Mouse (Mus musculus): Measurements from ENCODE around the gene Stradb.

Stradb gene

DNA sequence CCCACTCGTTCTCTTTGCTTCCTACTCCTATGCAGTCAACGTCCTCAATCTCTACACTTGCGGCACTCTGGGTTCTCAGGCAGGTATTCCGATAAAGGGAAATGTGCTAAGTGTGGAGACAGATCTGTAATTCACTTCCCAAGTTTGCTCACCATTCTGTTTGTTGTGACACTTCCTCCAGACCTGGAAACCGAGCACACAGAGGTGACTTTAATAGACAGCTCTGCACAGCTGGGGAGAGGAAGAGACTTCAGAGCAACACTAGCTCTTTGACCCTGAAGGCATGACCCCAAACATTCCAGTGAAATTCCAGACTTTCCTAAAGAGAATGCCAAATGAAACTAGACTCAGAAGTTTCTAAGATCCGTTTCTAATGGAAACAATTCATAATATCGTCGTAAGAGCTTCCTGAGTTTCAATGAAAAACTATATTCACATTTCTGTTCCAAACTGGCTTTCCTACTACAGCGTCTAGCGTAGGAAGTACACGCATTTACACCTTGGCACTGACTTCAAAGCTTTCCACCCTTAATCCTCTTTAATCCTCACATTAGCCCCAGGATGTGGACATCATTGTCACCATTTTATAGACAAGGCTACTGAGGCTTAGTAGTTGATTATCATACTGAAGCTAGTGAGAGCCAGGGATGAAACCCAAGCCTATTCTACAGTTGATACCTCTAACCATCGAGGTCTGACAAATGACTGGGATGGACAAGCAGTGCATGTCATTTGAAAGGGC, 12.0 kb upstream of the Stradb start:
- no peak for DNase-seq (ENCODE audit: low spot score)

DNA sequence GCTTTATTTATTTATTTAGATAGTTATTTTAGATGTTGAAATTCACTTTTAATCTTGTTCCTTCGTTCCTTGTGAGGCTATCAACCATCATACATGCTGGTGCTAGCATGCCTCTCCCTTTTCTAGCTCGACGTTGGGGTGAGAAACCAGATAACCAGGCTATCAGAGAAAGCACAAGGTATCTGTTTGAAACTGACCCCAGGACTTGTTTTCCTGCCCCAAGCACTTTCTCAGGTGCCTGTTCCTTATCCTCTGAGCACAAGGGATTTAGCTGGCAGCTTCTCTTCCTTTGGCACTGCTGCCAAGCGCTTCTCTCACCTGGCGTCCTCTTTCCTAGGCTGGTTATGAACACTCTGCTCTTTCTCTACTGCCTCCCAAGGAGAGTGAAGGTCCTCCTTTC, 10.9 kb upstream of the Stradb start:
- DNase-seq (ENCODE audit: low spot score): no peak

DNA sequence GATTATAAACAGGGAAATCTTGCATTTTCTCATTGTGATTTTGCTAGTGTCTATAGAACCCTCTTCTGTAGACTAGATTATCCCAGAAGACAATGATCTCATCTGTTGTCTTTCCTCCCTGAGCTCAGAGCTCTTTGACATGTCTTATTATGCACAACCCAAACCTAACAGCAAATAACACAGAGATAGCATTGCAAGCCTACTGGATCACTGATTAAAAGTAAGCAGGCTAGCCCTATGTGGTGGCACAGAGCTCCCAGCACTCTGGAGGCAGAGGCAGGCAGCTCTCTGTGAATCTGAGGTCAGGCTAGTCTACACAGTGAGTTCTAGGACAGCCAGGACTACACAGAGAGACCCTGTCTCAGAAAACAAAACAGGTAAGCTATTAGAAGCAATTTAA, 10.5 kb upstream of the Stradb start:
- DNase-seq (ENCODE audit: low spot score): no peak

DNA sequence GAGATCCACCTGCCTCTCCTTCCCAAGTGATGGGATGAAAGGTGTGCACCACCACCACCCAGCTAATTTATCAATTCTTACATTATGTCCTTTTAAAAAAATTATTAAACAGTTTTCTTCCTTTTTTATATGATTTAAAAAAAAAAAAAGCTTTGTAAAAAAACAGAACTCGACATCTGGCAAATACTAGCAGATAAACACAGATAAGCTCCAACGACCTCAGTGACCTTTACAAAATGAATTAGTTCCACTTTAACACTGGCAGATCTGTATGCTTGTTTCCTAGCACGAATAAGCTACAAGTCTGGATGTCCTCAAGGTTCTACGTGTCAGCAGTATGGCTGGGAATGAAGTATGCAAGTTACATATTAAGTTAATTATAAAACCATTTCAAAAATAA, 5.8 kb upstream of the Stradb start:
- DNase-seq (ENCODE audit: low spot score): no peak

DNA sequence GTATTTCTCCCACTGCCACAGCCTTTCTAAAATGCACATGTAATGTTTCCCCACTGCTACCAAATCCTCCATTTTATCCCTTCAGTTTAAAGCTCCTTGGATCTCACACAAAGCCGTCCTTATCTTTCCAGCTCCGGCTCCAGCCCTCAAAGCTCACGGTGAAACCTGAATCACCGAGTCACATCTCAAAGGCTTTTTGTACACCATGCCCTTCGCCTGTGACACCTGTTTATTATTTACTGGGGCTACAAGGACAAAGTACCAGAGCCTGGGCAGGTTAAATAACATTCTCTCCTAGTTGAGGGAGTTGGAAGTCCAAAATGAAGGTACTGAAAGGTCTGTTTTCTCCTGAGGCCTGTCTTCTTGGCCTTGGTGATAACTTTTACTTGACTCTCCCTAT, 3.3 kb upstream of the Stradb start:
- DNase-seq (ENCODE audit: low spot score): no peak

DNA sequence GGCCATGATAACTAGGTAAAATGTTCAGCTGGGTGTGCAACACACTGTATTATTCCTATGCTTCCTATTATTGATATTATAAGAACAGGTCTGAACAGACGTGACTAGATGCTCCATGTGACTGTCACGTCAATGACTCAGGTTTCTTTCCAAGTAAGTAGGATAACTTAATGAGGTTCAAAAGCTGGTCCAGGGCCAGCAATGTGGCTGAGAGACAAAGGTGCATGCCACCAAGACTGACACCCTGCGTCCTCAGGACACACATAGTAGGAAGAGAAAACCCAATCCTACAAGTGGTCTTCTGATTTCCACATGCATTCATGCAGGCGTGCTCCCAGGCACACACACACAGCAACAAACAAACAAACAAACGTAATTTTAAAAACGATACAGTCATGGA, 2.2 kb upstream of the Stradb start:
- no peak for DNase-seq (ENCODE audit: low spot score)

DNA sequence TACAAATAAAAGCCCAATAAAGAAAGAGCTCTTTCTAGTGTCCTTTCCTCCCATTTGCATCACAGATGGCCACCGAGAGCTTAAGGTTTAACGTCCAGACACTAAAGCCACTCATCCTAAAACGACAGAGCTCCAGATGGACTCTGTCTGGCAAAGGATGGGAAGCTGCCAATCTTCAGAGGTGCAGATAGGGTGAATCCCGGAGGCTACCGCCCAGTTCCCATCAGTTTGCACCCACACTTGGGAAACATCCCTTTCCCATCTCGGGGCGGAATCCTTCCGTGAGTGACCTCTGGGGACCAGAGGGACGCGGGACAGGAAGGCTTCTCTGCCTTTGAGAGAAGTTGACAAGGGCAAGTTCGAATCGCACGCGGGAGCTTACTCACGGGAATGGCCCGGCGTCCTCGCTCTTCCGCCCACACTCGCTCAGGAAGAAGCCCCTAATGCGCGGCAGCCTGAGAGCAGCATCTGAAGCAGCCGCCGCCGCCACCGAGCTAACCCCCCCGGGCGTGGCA, 414 bp upstream of the Stradb start:
- DNase-seq (ENCODE audit: low spot score): no peak

DNA sequence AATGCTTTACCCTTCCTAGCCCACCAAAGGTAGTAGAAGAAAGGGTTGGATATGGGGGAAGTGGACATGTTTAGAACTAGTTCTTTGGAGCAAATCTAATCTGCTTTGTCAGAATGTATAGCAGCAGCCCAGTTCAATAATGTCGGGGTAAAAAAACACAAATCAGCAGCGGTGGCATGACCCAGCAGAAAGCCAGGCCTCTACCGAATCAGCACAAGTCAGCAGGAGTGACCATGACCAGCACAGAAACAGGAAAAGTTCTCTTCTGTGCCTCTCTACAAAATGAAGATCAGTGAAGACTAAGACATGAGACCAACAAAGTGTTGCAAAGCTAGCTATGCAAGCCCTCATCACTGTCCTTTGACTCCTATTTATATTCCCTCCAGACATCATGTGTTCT, 9.0 kb downstream of the Stradb start:
- DNase-seq (ENCODE audit: low spot score): no peak

DNA sequence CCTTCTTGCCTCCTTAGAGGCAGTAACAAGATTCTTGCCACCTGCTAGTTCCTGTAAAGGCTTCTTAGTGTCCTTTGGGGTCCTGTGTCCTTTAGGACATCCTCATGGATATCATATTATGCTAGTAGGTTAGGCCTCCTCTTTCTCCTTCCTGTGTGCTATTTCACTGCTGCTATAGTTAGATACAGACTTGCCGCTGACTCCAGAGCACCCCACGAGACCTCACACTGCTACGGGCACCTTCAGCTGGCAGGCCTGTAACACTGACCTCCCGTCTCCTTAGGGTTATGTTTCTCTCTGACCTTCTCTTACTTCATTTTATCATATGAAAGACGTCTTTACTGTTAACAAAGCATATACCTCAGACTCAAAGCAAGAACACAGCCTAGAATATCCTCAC, 11.3 kb downstream of the Stradb start:
- DNase-seq (ENCODE audit: low spot score): no peak

DNA sequence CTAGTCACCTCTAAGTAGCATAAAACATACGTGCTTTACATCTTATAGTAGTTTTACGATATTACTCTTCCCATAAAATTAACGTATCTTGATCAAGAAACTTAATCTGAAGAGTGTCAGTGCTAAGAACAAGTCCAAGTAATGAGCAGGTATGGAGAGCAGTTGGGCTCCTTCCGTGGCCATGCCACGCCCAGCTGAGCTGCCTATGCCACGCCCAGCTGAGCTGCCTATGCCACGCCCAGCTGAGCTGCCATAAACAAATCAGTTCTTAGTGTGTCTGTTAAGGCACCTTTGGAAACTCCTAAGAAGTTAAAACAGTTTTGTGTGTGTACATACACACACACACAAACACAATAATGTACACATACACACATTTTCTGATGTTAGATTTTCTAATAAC, 19.8 kb downstream of the Stradb start:
- no peak for DNase-seq (ENCODE audit: low spot score)

DNA sequence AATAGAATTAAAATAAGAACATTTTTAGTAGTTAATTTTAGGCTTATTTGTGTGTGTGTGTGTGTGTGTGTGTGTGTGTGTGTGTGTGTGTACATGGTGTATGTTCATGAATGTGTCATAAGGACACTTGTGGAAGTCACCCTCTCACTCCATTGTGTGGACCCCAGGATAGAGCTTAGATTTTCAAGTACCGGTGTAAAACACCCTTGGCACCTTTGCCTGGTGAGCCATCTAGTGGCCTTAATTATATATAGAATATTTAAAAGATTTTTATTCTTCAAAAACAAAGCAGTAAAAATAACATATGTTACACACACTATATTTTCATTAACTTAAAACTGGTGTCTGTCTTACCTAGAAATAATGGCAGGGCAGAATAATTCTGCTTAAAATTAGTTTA, 20.4 kb downstream of the Stradb start:
- DNase-seq (ENCODE audit: low spot score): no peak

DNA sequence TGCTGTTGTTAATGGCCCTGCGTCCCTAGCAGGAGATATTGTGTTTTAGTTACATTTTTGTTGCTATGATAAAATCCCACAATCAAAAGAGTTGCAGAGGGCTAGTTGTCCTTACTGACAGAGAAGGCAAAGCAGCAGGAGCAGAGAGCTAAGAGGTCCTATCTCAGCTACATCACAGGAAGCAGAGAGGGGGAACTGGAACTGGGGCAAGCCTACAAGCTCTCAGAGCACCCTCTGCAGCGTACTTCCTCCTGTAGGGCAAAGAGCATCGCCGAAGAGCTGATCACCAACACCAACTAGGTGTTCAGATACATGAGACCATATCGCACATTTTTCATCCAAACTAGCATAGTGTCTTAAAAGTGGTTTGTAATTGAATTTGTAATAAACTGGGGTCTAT, 22.0 kb downstream of the Stradb start:
- no peak for DNase-seq (ENCODE audit: low spot score)

DNA sequence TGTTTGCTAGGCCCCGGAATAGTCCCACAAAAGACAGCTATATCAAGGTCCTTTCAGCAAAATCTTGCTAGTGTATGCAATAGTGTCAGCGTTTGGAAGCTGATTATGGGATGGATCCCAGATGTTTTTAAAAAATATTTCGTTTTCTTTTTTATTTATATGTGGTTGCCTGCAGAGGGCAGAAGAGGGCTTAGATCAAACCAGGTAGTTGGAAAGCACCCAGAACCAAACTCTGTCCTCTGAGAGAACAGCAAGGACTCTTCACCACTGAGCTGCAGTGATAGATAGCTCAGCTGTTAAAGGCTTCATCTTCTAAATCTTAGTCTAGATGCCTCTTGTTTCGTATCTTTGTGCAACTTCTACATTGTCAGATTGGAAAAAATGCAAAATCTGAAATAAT, 35.9 kb downstream of the Stradb start:
- DNase-seq (ENCODE audit: low spot score): no peak

DNA sequence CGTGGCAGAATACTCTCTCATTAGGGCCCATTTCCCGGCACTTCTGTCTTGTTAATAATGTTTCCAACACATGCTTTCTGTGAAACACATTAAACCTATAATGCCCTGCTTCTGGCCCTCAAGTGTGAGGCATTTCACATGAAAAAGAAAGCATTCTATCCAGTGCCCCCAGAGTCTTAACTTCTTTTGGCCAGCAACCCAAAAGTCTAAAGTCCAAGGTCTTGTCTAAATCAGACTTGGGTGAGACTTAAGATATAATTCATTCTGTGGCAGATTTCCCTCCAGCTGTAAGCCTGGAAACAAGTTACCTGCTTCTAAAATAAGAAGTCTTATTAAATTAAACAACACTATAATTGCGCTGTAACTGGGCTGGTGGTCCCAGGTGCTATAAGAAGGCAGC, 48.2 kb downstream of the Stradb start:
- DNase-seq (ENCODE audit: low spot score): no peak

DNA sequence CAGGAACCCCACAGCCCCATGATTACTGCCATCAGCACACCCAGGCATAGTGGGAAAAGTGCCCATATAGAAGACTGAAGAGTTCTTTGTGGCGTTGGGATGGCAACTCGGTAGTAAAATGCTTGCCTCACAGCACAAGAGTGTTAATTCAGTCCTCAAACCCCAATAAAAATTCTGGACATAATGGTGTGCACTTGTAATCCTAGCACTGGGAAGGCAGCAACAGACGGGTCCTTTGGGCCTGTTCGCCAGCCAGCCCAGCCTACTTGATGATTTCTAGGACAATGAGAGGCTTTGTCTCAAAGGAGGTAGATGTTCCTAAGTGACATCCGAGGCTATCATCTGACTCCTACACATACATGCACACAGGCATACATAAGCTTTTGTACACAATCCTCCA, 64.4 kb downstream of the Stradb start:
- no peak for DNase-seq (ENCODE audit: low spot score)
